Mouse (Mus musculus) thymus, postnatal 0 days (tissue): ENCODE results near the gene 1700024B05Rik. TPM values are rescaled to one million over a fixed set of nuclear protein-coding genes. Genes with fewer than 3 reads are reported as not detected.
"Not testable (repeated sequence)": the region's sequence is repeated elsewhere in the genome, so short reads cannot be mapped to it uniquely, and the experiment has no call there.

Source experiments
- DNase-seq: peaks from one replicate; pipeline ENCODE4 v3.0.0-alpha.2; 2015; ENCODE audit warnings: low spot score
- polyA plus RNA-seq: library from polyadenylated mRNA; unstranded; fragments of >200 nt; fragmentation: Nextera tagmentation; extraction: Ambion mirVana; gene quantifications from 2 replicates; pipeline ENCODE4 v1.2.1, GENCODE M21; 2015

Gene 1700024B05Rik
- polyA plus RNA-seq = not detected in 2 replicates

DNA sequence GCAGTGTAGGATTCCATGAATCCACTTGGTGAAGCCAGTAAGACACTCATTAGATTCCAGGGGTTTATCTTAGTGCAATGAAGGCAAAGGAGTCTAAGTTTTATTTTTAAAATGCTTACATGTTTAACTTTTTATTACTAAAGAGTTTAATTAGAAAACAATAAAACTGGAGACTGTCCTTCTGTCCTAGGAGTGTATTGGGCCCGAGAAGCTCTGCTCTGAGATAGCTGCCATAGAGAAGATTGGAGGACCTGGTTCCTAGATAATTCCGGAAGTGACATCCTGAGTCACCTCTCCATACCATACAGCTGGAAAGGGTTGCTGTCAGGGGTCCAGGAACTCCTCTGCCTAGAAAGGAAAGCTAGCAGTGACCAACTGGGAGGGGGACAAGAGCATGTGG is at the start of gene 1700024B05Rik:
Gene 1700024B05Rik (plus strand): TSS at position 301 of the 400 bp plus-strand sequence.
- DNase-seq = not testable (repeated sequence)

DNA sequence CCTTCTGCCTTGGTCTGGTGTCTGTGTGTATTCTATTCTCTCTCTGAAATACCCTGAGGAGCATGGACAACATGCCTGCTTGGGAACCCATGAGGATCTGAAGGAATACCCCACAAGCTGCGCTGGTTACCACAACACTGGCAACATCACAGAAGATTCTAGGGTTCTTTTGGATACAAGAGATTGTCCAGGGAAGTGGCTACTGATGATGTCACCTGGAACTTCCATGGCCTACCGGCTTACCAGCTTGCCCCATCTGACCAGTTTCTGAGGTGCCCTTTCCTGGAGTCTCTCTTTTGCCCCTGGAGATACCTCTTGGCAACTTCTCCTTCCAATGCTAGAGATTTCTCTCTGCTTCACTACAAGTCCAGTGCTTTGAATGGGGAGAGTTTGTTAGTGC is 36.6 kb upstream of the 1700024B05Rik start, which contains the start of gene Gm7980:
Gene Gm7980 (minus strand): TSS at position 101 of the 400 bp plus-strand sequence.
- not testable (repeated sequence) for DNase-seq

- DNase-seq = not testable (repeated sequence)
Observed at GRCm38 (mm10) chr14:41924649-41925048, 19.1 kb upstream of the 1700024B05Rik start, which contains the start of gene 1700049E17Rik1. 1700049E17Rik1 (plus strand) TSS chr14:41924949.

DNA sequence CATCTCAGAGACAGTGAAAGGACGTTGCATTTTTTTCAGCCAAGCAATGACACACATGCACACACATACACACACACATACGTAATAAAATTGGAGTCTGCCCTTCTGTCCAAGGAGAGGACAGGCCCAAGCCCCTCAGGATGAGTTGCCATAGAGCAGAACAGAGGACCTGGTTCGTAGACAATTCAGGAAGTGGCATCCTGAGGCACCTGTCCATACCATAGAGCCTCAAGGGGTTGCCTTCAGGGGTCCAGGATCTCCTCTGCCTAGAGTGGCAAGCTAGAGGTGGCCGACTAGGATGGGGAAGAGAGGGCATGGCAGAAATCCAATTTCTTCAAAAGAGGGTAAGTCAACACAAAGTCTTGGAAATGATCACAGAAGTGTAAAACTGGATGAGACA is 20.3 kb downstream of the 1700024B05Rik start:
- not testable (repeated sequence) for DNase-seq

- DNase-seq = not testable (repeated sequence)
Observed at GRCm38 (mm10) chr14:41967827-41968226, 24.0 kb downstream of the 1700024B05Rik start, which contains the start of gene Gm6401. Gm6401 (minus strand) TSS chr14:41967927.

- not testable (repeated sequence) for DNase-seq
Observed at GRCm38 (mm10) chr14:41968596-41968995, 24.8 kb downstream of the 1700024B05Rik start.

- DNase-seq = not testable (repeated sequence)
Observed at GRCm38 (mm10) chr14:41983225-41983624, 39.4 kb downstream of the 1700024B05Rik start, which contains the start of gene Gm3543. Gm3543 (minus strand) TSS chr14:41983325.

Other genes with a start within 250 kb of the 1700024B05Rik start
- not detected in 2 replicates for gene Gm8068, start 242.1 kb upstream of the 1700024B05Rik start, polyA plus RNA-seq
- not detected in 2 replicates for gene Gm7929, start 193.4 kb upstream of the 1700024B05Rik start, polyA plus RNA-seq
- not detected in 2 replicates for gene Gm47189, start 171.6 kb upstream of the 1700024B05Rik start, polyA plus RNA-seq
- not detected in 2 replicates for gene Gm7980, start 36.7 kb upstream of the 1700024B05Rik start, polyA plus RNA-seq
- gene 1700049E17Rik1, start 19.0 kb upstream of the 1700024B05Rik start, polyA plus RNA-seq = not detected in 2 replicates
- gene Gm6401, start 23.9 kb downstream of the 1700024B05Rik start, polyA plus RNA-seq = not detected in 2 replicates
- not detected in 2 replicates for gene Gm3543, start 39.3 kb downstream of the 1700024B05Rik start, polyA plus RNA-seq
- not detected in 2 replicates for gene Gm7951, start 173.4 kb downstream of the 1700024B05Rik start, polyA plus RNA-seq
- gene Gm17027, start 218.6 kb downstream of the 1700024B05Rik start, polyA plus RNA-seq = not detected in 2 replicates
- not detected in 2 replicates for gene Gm3573, start 246.8 kb downstream of the 1700024B05Rik start, polyA plus RNA-seq